9 mouse cellular contexts compared by ENCODE assay signal in genomic region chr11:113176183-113176582, GRCm38 (mm10).
DNase-seq lines count a peak whose midpoint lies in the region; ATAC-seq and TF ChIP-seq lines count a peak whose summit lies in the region.
"Had no signal": no experiment of that assay in that cellular context is flagged by ENCODE, and none has a peak within 500 bp of the region (broad histone marks: within the 10 kb centered on the region; RNA-seq: fewer than 3 reads in every experiment).

No protein-coding gene starts in this region.

- no peak overlapping the region for H3K27ac ChIP-seq in midbrain, embryonic 14.5 days (replicated peaks; ENCODE audit: low read depth, low read length)
- no peak overlapping the region for H3K27ac ChIP-seq in midbrain, embryonic 13.5 days
- H3K27ac ChIP-seq in forebrain, embryonic 12.5 days: no peak overlapping the region
- H3K27ac ChIP-seq in lung, embryonic 14.5 days (ENCODE audit: low read depth): no peak overlapping the region

- H3K4me1 ChIP-seq in midbrain, embryonic 14.5 days (ENCODE audit: control insufficient read depth, insufficient read depth, low read length): peaks cover 11% of the 10 kb centered on the region; the same call in 1 of the 2 replicates
- H3K4me1 ChIP-seq in midbrain, embryonic 13.5 days (replicated peaks): peaks cover 34% of the 10 kb centered on the region
- H3K4me1 ChIP-seq in forebrain, embryonic 12.5 days: peaks cover 58% of the 10 kb centered on the region
- H3K4me1 ChIP-seq in lung, embryonic 14.5 days (ENCODE audit: insufficient read depth): no peaks in the 10 kb centered on the region

- no peaks in the 10 kb centered on the region for H3K36me3 ChIP-seq in midbrain, embryonic 14.5 days (ENCODE audit: control insufficient read depth, insufficient read depth, low read length)
- no peaks in the 10 kb centered on the region for H3K36me3 ChIP-seq in midbrain, embryonic 13.5 days
- no peaks in the 10 kb centered on the region for H3K36me3 ChIP-seq in forebrain, embryonic 12.5 days (replicated peaks)
- no peaks in the 10 kb centered on the region for H3K36me3 ChIP-seq in lung, embryonic 14.5 days (ENCODE audit: insufficient read depth)

- no peak overlapping the region for H3K4me3 ChIP-seq in midbrain, embryonic 14.5 days (replicated peaks; ENCODE audit: low read depth, low read length)
- H3K4me3 ChIP-seq in midbrain, embryonic 13.5 days (replicated peaks): no peak overlapping the region
- H3K4me3 ChIP-seq in forebrain, embryonic 12.5 days (replicated peaks): no peak overlapping the region
- no peak overlapping the region for H3K4me3 ChIP-seq in lung, embryonic 14.5 days (ENCODE audit: low read depth, low read length)

- H3K27me3 ChIP-seq in midbrain, embryonic 14.5 days (ENCODE audit: control insufficient read depth, insufficient read depth, low read length): peaks cover 4% of the 10 kb centered on the region
- peaks cover 39% of the 10 kb centered on the region for H3K27me3 ChIP-seq in midbrain, embryonic 13.5 days
- no peaks in the 10 kb centered on the region; the same call in none of the 2 replicates for H3K27me3 ChIP-seq in forebrain, embryonic 12.5 days
- no peaks in the 10 kb centered on the region for H3K27me3 ChIP-seq in lung, embryonic 14.5 days (ENCODE audit: insufficient read depth, low read length)
- H3K27me3 ChIP-seq: Patski had no signal

- H3K9me3 ChIP-seq in midbrain, embryonic 14.5 days (ENCODE audit: control insufficient read depth, low read length): no peaks in the 10 kb centered on the region
- no peaks in the 10 kb centered on the region for H3K9me3 ChIP-seq in midbrain, embryonic 13.5 days
- H3K9me3 ChIP-seq in forebrain, embryonic 12.5 days: no peaks in the 10 kb centered on the region
- no peaks in the 10 kb centered on the region for H3K9me3 ChIP-seq in lung, embryonic 14.5 days (ENCODE audit: low read depth, low read length)

- ATAC-seq in midbrain, embryonic 14.5 days (ENCODE audit: low FRiP score, low TSS enrichment): no peak
- ATAC-seq in midbrain, embryonic 13.5 days: no peak
- ATAC-seq in forebrain, embryonic 12.5 days (ENCODE audit: low FRiP score): no peak
- ATAC-seq in lung, embryonic 14.5 days (ENCODE audit: insufficient read depth): no peak
- ATAC-seq: Patski had no signal

- H3K4me2 ChIP-seq in midbrain, embryonic 14.5 days (ENCODE audit: low read length): no peak overlapping the region
- H3K4me2 ChIP-seq in midbrain, embryonic 13.5 days (replicated peaks): no peak overlapping the region
- H3K4me2 ChIP-seq in forebrain, embryonic 12.5 days: no peak overlapping the region
- H3K4me2 ChIP-seq in lung, embryonic 14.5 days: no peak overlapping the region

- peak; percentile 81 for TF ChIP-seq CTCF in lung, embryonic 14.5 days (IDR thresholded peaks at IDR 0.05; ENCODE audit: low read depth)

- no peak overlapping the region for H3K9ac ChIP-seq in midbrain, embryonic 14.5 days (replicated peaks; ENCODE audit: low read length)
- H3K9ac ChIP-seq in midbrain, embryonic 13.5 days (replicated peaks): no peak overlapping the region
- H3K9ac ChIP-seq in forebrain, embryonic 12.5 days: peak overlapping the region; percentile 22; the same call in 1 of the 2 replicates
- H3K9ac ChIP-seq in lung, embryonic 14.5 days: no peak overlapping the region

- 22% methylated on average over 7 of the region's 7 CpGs for WGBS in midbrain, embryonic 14.5 days
- 27% methylated on average over 7 of the region's 7 CpGs for WGBS in midbrain, embryonic 13.5 days
- 21% methylated on average over 7 of the region's 7 CpGs for WGBS in forebrain, embryonic 12.5 days
- WGBS in lung, embryonic 14.5 days: 19% methylated on average over 7 of the region's 7 CpGs

- DNase-seq in gastrocnemius, adult 18-20 months (ENCODE audit: low spot score): peak; percentile 18
- no peak for DNase-seq in gastrocnemius, postnatal 25 days
- DNase-seq in midbrain, embryonic 14.5 days: peak; percentile 77
- peak; percentile 35 to 55 for DNase-seq in adrenal gland, postnatal 36 days
- peak; percentile 74 for DNase-seq in lung, embryonic 14.5 days
- peak; percentile 74 for DNase-seq in thymus, postnatal 4 days
